Mouse (Mus musculus): ENCODE data around the gene Rnf180.
"Not testable (repeated sequence)": the region's sequence is repeated elsewhere in the genome, so short reads cannot be mapped to it uniquely, and the experiment has no call there.

The Rnf180 gene
- long read RNA-seq, experiment 1, partial matches to known transcripts: 0 of 4 reads
- long read RNA-seq, experiment 1, other reads (novel, unspliced or antisense): 2 of 4 reads
- long read RNA-seq, experiment 2, partial matches to known transcripts: 0 of 1 reads
- long read RNA-seq, experiment 2, other reads (novel, unspliced or antisense): 0 of 1 reads

DNA sequence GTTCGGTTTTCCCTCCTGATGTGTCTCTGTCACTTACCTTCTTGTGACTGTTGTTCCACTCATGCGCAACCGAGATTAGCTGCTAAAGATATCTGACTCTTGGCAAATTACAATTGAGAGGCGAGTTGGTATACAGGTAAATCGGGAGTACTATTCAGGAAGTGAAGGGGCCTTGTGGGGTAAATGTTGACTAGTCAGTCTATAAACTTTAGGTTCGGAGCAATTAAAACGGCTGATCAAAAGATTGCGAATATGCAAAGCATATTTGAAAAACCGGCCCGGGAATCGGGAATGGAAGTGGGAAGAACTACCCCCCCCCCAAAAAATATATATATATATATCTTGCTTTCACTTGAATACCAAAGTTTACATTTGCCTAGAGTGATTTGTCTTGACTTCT lies at the start of gene Rnf180:
Gene Rnf180, minus strand, starts transcription at position 101 of the 400 bp plus-strand sequence.
- intact Hi-C loops (cut with DNase I): no loop called here

DNA sequence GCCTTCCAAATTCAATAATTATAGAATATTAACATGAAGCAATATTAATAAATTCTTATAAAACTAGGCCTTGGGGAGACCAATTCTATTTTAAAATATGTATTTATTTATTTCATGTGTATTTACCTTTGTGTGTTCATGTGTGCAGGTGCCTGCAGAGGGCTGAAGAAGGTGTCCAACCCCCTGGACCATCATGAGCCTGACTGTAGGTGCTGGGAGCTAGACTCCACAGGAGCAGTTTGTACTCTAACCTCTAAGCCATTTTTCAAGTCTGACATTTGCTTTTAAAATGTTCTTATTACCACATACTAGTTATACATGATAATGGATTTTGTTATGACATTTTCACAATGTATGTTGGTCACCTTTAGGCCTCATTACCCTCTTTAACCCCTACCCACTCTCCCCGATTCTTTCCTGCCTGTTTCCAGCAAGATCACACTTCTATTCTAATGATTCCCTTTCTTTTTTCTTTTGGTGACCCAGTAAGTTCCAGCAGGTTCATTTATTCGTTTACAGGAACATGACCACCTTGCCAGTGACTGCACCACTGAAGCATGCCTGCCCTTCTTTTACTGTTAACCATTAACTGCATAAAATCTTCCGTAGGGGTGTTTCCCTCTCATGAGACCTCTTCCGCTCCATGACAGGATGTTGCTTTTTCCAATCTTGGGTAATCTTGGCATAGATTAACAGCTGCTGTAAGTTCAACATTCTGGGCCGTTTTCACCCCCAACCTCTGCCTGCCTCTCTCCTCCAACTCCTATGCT lies 36.8 kb upstream of the Rnf180 start:
- intact Hi-C loops (cut with DNase I): no loop called here

DNA sequence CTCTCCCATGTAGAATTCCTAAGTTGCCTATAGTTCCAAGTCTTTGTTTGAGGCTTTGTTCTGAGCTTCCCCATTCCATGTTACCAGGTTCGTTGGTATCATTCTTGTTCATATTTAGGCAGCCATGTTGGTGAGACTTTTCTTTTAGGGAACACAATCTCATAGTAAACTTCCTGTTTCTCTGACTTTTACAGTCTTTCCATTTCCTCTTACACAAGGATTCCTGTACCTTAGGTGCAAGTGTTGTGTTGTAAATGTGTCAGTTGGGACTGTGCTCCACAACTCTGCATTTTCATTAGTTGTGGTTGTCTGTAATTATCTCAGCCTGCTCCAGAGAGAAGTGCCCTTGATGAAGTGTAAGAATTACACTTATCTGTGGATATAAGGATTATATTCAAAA lies 32.3 kb upstream of the Rnf180 start:
- intact Hi-C loops (cut with DNase I): no loop called here

DNA sequence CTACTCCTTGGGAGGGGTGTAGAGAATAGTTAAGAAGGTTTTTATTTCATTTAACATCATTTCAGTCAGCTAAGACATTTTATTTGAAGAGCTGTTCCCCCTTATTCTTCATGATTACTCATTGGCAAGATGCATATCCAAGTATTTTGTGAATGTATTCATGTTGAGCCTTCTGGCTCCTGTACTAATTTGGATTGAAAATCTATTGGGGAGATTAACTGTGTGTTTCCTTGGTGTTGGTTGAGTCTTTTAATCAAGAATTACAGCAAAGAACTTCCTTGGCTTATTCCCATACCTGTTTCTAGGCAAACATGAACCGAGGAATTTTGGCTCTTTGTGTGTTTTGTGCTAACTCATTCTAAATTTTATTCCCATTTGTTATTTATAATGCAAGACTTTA lies 22.3 kb upstream of the Rnf180 start:
- intact Hi-C loops (cut with DNase I): no loop called here

DNA sequence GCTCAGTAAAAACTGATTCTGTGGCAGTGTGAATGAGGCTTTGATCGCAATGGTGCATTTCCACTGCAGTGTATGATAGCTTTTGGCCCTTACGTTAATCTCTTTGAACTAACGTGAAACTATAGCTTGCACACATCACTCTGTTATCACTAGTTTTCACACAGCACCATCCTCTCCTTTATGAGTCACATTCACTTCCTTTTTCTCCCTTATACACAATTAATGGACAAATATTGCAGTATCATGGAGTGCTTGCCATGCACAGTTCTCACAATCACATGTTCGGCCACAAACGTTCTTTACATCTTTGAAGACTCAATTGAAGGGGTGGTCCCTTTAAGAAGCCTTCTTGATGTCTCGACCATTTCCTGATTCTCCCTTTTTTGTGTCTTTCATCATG lies 21.4 kb upstream of the Rnf180 start:
- intact Hi-C loops (cut with DNase I): no loop called here

GRCm38 (mm10) chr13:105312763-105313162 lies 18.1 kb upstream of the Rnf180 start:
- intact Hi-C loops (cut with DNase I): no loop called here

DNA sequence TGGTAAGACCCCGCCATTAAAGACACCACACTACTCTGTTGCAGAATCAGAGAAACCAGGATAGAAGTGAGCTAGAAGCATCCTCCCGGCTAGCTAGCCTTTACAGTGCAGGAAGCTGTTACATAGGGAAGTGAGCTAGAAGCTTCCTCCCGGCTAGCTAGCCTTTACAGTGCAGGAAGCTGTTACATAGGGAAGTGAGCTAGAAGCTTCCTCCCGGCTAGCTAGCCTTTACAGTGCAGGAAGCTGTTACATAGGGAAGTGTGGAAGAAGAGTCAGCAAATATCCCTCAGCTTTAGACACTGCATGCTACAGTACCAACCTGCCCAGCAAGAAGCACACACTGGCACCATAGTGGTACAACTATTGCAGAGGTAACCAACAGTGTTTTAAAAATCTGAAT lies 15.9 kb upstream of the Rnf180 start:
- intact Hi-C loops (cut with DNase I): not testable (repeated sequence)

- intact Hi-C loops (cut with DNase I): no loop called here
Measured at GRCm38 (mm10) chr13:105305513-105305912, 10.9 kb upstream of the Rnf180 start.

- intact Hi-C loops (cut with DNase I): no loop called here
Measured at GRCm38 (mm10) chr13:105304054-105304453, 9.4 kb upstream of the Rnf180 start.

GRCm38 (mm10) chr13:105300009-105300346 lies 5.4 kb upstream of the Rnf180 start:
- intact Hi-C loops (cut with DNase I): no loop called here

GRCm38 (mm10) chr13:105299162-105300008 lies 4.8 kb upstream of the Rnf180 start:
- intact Hi-C loops (cut with DNase I): no loop called here

GRCm38 (mm10) chr13:105293781-105294667 lies 591 bp downstream of the Rnf180 start:
- intact Hi-C loops (cut with DNase I): no loop called here

GRCm38 (mm10) chr13:105291816-105292215 lies 2.8 kb downstream of the Rnf180 start:
- intact Hi-C loops (cut with DNase I): no loop called here

DNA sequence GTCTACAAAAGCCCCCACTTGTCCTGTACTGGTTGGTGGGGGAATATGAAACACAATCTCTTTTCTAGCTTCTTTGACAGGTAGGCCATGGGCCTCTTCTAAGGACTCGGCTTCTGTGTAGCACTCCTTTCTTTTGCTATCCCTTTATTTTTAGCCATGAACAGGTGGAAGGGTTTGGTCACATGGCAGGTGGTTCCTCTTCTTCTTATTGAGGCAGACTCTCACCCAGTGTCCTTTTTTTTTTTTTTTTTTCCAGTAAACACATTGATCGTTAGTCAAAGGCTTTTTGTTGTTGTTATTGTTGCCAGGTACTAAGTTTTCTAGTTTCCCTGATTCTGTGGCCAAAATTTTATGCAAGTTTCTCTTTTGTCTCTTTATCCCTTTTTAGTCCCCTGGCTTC lies 4.0 kb downstream of the Rnf180 start:
- intact Hi-C loops (cut with DNase I): no loop called here

- intact Hi-C loops (cut with DNase I): no loop called here
Measured at GRCm38 (mm10) chr13:105290021-105290420, 4.6 kb downstream of the Rnf180 start.

- intact Hi-C loops (cut with DNase I): no loop called here
Measured at GRCm38 (mm10) chr13:105279397-105280018, 15.1 kb downstream of the Rnf180 start.

DNA sequence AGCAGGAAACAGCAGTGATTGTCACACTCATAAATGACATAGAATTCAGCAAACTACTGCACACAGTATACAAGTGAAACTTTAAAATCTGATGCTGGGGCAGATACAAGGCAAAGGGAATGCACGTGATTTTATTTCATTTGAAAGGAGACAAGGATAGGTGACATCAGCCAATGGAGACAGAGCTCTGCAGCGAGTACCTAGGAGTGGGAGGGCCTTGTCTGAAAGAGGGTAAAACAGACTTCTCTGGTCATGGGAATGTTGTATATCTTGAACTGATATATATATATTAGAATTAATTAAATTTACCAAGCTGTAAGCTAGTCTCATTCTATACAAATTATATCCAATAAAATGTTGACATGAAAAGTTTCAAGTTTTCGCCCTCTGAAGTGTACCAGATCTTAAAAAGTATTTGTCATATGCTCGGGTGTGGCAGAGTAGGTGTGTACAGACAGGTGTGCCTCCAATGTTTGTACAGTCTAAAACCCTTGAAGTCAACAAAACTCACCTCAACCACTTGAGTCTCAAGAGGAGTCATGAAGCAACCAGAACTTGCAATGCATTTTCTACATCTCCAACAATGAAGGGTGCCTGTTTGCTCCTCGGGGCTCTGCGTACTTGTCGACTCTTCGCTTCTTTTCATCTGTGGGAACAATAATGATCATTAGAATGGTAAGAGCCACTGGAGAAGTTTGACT lies 24.1 kb downstream of the Rnf180 start:
- intact Hi-C loops (cut with DNase I): no loop called here

DNA sequence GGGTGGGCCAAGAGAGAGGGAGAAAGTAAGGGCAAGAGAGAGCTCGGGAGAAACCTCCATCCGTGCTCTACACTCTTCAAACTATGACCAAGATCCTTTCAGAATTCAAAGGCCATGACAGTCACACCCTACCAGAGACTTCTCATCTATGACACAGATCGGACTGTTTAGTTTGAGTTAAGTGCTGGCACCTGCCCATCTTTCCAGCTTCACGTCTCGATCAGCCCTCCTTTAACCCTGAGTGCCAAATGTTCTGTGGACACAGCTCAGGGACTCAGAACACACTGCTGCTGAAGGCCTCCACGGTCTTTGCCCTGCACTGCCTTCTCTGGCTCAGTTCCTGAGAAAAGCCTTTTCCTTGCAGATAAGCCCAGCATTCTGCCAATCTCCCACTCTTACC lies 27.2 kb downstream of the Rnf180 start:
- intact Hi-C loops (cut with DNase I): loop anchor here (2.0 kb wide), 1 partner anchor 109 kb away; no protein-coding TSS in a partner anchor

DNA sequence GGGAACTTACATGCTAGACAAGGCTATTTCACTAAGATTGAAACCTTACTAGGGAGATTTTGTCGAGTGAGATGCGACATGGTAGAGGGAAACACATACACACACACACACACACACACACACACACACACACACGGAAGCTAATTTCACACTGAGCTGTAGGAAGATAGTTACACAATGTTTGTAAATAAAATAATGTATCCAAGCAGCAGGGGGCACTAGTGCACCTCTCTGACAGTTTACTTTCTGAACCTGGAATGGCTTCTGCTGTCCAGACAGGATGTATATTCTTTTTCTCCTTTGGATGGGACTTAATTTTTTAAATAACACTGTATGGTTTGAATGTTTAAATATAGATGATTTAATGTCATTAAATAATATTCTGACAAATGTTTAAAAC lies 27.9 kb downstream of the Rnf180 start:
- intact Hi-C loops (cut with DNase I): loop anchor here (2.0 kb wide), 1 partner anchor 110 kb away; no protein-coding TSS in a partner anchor
